Mouse (Mus musculus) right cerebral cortex, adult 2 months (tissue): ENCODE data around the gene Hapln3.

Source experiments
- DNase-seq, 2 experiments: peaks; one replicate each; pipeline ENCODE4 v3.0.0; 2021 to 2022; ENCODE audit warnings: low spot score in 2 of 2

Gene Hapln3

DNA sequence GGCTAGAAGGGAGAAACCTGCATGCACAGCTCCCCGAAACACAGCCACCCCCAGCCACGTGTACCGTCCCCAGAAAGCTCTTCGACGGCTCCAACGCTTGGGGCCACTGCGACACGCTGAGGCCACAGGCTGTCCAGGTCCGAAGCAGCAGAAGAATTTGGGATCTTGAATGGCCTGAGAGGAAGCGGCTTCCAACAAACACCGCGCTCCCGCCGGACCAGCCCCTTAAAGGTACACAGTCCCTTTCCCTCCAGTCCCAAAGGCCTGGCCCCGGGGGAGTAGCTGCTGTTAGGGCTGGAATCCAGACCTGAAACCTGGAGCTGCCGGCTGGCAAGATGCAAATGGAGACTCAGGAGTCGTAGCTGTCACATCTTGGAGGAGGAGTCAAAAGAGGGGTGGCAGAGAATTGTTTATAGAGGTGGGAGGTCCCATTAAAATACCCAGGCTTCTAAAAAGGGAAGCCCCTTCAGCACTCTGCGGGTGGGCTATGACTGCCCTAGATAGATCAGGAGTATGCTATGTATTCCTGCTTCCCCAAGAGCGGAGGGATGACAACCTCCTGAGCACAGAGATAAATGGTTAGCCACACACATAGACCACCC is at the start of gene Hapln3:
Hapln3 (minus strand) TSS at position 176 of the 602 bp plus-strand sequence.
- DNase-seq = no peak

DNA sequence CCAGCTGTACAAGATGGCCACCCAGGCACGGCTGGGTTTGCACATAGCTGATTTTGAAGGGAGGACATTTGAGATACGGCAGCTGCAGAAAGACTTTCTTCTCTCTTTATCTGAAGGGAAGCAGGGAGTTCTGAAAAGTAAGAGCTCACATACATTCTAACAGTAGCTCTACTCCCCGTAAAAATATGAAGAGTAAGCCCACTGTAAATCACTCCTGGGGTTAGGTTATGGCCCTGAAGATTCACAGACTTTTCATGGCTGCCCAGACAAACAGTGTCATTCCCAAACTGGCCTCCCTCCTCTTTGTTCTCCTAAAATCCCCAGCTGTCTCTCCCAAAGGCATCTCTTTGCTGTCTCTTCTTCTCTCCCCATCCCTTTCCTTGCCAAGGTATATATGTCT is 43.0 kb upstream of the Hapln3 start:
- DNase-seq = no peak

DNA sequence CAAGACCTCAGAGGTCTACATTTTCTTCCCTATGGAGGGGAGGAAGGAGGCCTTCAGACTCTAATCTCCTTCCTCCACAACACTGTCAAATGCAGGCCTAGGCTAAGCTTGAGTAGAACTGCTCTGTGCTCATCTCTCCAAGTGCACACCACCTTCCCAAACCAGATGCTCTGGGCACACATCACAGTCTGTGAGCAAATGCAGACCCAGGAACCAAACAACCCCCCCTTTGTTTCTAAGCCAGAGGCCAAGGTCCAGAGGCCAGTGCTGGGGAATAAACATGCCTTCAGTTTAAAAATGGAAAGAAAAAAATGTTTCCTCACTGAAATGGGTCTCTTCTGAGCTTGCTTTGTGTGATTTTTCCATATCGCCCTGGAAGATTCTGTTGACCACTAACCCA is 41.0 kb upstream of the Hapln3 start:
- no peak for DNase-seq

DNA sequence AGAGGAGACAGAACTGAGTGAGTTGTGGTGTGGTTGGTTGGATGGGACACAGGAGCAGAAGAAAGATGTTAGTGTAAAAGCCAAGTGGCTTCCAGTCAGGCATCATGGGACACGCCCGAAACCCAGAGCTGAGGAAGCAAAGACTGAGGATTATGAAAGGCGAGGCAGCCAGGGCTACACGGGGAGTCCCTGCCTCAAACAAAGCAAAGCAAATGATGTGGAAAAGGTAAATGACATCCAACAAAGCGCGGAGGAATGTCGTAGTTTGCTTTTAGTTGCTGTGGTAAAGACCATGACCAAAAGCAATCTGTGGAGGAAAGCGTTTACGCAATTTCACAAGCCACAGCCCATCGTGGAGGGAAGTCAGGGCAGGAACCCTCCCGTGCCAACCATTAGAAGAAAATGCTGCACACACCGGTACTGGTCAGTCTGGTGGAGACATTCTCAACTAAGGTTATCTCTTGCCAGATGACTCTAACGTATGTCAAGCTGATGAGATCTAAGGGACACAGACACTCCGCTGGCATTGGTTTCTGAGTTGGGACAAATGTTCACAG is 36.3 kb upstream of the Hapln3 start:
- DNase-seq = no peak

DNA sequence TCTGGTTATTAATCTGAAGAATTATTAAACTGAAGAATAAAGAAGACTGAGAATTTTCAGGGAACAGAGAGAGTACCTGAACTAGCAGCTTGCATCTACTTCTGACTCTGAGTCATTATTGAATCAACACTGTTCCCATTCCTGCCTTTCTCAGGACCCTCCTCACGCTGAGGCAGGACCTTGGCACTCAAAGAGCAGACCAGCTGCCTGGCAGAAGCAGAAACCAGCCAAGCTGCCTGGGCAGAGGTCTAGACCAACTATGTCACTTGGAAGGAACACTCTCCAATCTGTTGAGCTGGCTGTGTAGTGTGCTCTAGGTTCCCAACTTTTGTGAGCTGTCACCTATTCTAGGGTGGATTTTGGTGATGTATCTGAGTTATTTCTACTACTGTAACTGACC is 28.6 kb upstream of the Hapln3 start:
- DNase-seq = no peak

DNA sequence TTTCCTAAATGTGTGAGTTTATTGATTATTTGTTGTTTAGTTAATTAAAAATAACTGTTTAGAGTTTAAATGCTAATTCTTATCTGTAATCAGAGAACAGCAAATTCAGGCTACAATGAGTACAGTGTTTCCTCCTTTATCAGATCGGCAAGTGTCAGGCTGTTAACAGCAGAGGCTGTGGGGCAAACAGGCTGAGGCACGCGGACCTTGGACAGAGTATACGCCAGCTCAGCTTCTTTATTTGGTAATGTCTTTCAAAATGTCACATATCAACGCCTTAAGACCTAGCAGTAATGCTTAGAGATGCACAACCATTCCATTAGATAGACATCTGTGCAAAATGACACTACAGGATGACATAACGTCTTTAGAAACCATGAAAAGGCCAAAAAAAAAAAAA is 18.7 kb upstream of the Hapln3 start:
- DNase-seq = no peak

DNA sequence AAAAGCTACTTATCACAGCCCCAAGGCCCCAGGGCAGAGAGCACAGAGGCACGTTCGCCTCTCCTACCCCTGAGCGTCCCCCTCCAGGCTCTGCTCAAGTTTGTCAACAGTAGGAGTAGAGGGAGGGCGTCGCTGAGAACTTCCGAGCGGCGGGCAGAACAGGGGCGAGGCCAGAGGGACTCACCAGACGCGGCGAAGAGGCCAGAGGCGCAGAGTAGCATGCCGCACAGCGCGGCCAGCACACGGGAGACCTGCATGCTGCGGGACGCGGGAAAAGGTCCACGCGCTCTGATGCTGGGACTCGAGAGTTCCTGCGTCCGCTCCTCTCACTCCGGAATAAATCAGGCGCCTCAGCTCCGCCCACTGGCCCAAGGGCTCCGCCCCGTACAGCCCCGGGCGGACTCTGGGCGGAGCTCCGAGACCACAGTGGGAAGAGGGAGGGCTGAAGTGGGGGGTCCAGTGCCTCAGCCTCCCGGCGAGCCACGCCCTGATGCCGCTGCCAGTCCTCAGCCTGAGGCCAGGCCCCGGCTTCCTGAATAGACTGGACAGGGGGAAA is 18.0 kb upstream of the Hapln3 start, which contains the start of gene Mfge8:
Mfge8 (minus strand) TSS at position 350 of the 556 bp plus-strand sequence.
- peak; percentile 60 to 65 for DNase-seq

DNA sequence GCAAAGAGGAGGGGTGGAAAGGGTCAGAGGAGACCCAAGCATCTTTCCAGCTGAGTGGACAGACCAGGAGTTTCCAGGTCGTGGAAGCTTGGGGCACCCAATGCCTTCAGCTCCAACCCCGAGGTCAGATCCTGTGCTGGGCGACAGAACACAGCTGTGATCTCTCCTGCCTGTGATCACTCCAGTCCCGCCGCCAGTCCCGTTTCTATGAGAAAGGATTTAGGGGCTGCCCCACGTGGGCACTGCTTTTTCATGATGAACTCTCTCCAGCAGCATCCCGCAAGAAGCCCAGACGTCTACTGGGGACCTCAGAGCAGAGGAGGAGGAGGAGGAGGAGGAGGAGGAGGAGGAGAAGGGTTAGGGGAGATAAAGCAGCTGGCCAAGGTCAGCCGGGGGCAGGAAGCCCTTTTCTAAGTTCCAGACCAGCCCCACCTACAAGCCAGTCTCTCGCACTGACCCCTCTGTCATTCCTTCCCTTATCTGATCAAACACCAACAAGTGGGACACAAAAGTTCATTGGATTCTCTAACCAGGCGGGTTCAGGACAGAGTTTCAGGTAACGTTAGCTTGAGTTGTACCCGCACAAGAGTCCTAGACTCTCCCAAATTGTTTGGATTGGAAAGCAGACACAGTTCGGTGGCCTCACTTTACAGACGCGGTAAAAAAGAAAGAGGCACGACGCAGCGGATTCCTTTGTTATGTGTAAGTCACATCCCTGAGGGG is 17.3 kb upstream of the Hapln3 start:
- DNase-seq = no peak

DNA sequence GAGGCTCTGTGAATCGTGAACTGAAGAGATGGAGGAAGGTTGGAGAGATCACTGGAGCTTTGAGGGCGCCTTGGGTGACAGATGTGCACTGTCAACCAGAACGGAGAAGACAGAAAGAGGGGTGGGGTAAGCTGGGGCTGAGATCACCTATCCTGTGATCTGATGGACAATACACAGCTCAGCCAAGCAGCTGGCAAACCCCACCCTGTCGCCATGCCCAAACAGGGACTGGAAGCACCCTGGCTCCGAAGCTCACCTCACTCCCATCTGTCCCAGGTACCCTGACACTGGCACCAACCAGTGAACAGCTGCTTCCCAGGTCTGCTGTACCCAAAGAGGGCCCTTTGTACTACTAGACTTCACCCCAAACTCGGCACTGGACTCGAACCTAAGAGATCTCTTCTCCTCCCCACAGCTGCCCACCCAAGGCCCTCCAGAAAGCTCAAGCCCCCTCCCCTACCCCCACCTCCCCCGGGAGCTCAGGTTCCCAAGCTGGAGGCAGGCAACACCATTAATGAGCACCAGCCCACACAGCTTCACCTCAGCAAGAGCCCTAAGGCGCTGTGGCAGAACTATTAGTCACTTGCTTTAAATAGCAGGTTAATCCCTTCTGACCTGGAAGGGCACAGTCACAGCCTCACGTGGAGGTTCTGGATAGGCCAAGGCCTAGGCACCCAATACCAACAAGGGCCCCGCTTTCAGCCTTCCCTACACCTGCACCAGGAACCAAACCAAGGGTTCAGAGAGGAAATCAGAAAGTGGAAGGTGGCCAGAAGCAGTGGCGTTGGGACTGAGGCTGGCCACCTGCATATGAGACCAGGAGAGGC is 16.4 kb upstream of the Hapln3 start:
- no peak for DNase-seq

DNA sequence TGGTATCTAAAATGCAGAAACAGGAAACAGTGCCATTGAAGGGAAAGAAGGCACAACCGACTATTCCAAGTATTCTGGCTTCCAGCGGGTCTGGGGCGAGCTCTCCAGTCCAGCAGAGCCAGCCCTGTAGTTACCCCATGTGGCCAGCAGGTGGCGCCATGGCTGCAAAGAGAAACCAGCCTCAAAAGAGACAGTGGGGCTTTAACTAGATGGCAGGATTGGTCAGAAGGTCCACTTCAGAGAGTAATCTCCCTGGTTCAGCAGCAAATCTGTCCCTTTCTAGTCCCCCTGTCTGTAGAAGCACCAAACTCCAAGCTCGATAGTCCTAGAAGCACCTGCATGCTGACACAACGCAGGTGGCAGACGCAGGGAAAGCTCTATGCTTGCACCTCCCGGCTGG is 10.1 kb upstream of the Hapln3 start:
- DNase-seq = peak; percentile 83 to 87

DNA sequence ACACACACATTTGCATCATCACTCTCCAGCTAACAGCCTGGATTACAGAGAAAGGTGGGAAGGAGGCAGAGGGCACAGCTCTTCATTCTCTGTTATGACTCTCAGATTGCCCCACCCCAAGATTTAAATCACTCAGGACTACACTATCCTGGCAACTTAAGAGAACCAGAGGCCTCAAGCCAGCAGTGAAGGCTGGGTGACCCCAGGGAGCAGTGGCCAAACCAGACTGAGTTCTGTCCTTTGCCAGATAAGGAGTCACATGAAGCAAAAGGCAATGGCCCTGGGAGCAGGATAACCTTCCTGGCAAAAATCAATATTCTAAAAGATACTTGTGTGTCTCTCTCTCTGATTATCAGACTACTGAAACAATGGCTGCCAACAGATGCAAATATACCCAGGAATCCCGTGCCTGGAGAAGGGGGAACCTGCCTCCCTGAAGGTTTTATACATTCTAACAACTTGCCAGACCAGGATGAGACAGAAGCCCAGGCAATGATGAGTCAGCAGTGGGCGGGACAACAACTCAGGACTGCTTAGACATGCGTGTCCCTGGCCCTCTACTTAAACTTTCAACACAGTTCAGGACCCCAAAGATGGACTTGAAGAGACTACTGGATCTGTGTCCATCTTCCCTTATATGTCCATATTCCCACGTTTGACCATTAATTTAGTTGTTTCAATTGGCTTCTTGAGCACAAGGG is 9.2 kb upstream of the Hapln3 start:
- DNase-seq = no peak

DNA sequence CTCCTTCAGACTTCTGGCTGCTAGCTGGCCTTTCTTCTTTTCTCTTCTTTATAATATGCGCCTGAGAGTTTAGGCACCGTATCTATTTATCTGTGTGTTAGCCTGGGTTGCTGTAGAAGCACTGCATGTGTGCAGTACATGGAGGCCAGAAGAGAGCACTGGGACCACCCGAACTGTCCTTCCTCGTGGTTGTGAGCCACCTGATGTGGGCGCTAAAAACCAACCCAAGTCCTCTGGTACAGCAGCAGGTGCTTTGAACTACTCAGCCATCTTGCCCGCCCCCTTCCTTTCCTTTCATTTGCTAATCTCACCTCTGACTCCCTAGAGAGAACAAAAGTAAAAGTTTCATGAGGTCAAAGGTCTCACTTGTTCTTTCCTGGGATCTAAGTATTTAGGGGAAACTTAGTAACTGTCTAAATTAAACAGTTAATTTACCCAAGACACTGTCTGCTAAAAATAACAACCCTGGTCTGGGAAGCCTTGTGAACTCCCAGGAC is 8.6 kb upstream of the Hapln3 start:
- DNase-seq = no peak

DNA sequence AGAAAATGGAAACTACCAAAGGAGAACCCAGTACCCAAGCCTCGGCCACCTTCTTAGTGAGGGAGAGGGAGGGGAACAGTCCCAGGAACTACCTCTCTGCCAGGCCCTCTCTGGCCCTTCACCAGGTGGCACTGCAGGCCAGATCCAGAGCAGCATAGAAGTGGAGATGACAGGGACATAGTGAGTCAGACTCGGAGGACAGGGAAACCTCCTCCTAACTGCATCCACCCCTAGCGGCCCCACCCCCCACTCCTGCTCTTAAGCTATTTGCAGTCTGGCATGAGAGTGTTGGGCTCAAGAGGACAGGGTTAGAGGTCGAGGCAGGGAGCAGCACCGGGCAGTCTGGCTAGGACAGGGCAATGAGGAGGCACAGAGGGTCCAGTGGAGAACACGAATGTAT is 2.6 kb upstream of the Hapln3 start:
- no peak for DNase-seq

DNA sequence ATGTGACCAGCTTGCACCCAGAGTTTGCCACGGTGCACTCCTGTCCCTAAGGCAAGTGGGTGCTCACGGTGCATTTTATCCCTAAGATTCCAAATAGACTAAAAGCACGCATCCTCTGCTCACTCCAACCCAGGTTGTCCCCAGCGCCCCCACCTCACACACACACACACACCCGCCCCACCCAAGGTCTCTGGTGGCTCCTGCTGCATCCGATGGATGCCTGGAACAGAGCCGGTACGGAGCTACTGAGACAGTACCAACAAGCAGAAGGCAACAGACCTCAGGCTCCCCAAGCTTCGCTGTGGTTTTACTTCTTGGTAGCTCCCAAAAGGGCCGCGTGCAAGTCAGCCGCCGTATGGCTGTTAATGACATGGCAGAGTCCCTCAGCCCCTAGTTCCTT is 433 bp downstream of the Hapln3 start:
- DNase-seq = no peak

DNA sequence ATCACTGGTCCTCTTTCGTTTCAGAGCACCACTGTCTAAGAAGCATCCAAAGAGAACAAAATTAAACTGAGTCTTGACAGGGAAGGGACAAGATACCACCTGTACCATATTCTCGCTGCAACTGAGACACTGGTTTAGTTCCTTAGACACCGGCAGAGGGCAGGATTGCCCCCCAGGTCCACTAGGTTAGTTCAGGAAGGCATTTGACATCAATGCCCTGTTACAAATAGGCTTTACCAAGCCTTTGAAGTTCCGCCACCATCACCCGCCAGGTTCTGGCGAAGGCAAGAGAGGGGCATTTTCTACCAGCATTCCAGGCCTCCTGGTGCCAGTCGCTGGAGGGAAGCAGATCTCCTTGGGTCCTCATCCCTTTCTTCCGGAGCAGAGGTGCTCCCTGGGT is 935 bp downstream of the Hapln3 start:
- DNase-seq = no peak

DNA sequence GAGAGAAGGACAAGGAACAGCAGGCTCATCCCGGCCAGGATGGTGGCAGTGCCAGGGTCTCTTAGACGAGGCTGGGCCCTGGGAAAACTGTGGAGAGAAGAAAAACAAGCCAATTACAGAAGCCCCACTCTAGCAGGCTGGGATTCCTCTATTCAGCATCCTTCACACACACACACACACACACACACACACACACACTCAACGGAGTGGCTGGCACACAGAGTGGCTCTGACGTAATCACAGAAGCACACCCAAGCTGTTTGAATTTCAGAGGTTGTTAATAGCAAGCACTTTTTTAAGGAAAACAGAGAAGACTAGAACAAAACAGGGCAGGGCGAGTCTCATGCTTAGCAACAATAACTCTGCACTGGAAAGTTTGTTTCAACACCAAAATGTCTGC is 7.4 kb downstream of the Hapln3 start:
- DNase-seq = peak; percentile 38 to 53

DNA sequence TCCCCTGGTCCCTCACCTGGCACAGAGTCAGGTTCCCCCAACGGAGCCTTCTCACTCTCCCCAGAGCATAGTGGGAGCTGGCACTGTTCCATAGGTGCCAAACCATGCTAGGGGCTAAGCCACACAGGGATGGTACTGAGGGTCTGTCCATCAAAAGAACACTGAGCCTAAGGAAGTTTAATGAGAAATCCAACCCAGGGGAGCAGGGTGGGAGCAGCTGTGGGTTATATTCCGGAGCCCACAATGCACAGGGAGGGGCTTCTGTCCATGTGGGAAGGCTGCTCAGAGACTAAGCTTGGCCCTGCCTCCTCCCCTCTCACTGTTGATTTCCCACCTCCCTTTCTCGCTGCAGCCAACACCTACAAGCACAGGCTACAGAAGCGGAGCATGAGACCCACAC is 17.0 kb downstream of the Hapln3 start:
- DNase-seq = no peak

DNA sequence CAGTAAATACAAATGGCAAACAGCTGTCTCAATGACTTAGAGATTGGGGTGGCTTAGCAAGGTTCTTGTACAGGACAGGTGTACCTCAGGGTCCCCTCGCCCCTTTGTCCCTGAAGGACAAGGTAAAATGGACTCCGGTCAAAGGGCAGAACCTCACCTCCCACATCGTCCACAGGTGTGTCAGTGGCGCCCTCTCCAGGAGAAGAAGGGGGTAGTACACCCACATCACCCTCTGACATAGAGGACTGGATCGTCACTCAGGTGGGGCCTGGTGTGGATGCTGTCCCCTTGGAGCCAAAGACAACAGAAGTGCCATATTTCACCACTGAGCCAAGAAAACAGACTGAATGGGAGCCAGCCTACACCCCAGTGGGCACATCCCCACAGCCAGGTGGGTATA is 34.3 kb downstream of the Hapln3 start:
- DNase-seq = no peak

DNA sequence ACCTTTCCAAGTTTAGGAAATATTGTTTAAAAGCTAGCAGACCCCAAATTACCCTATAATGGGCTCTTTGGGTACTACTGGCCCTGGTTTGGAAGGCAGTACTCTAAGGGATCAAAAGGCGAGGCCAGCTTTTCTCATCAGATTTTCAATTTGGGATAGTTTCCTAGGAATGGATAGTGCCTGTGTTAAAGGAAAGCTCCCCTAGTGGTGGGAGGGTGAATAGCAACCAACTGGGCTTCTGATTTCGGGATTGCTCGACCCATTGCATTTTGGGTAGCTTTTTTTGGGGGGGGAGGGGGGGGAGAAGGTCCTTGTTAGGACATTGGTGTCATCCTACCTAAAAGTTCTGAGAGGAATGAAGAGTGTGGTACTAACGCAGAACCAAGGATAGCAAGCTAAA is 41.7 kb downstream of the Hapln3 start:
- DNase-seq = peak; percentile 10 to 26

DNA sequence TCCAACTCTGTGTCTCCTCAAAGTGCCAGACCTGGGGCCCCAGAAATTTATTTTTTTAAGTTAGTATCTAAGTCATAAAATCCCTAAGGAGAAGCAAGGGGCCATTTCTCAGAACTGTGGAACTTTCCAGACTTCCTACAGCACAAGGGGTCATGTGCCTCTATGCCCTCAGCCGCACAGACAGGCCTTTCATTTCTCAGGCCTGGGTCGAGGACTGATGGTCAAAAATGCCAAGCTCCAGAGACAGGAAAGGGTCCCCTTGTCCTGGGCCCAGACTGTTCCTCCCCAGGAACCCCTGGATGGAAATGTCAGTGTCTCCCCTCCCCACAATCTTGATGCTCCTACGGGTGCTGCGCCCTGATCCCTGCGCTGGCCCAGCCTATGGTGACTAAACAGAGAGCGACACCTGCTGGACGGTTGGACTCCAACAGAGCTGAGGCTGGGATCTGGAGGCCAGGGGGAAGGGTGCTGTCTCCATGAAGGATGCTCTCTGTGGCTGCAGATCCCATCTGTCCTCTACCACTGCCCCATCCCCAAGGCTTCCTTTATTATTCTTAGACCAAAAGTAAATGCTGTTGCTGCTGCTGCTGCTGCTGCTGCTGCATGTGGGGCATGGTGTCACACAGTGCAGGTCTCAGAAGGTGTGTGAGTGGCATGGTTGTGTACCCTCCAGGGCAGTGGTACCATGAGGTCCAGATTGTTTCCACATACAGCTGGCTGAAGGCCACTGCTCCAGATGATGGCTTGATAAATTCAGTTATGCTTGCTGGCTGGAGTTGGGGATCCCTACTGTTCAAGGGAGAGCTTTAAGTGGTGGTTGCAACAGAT is 50.0 kb downstream of the Hapln3 start:
- DNase-seq = peak; percentile 74 to 80
